Mouse (Mus musculus) midbrain, embryonic 11.5 days (tissue): Measurements from ENCODE around the gene Sytl3. TPM values are rescaled to one million over a fixed set of nuclear protein-coding genes. Genes with fewer than 3 reads are reported as not detected.
"Not testable (repeated sequence)": the region's sequence is repeated elsewhere in the genome, so short reads cannot be mapped to it uniquely, and the experiment has no call there.

ENCODE experiments used
- ATAC-seq: fragments of 200-750 bp; cut with Nextera tagmentation; 2 replicates; pipeline ENCODE4 v1.8.0; 2017; ENCODE audit warnings: moderate TSS enrichment, moderate library complexity; ENCODE audit not compliant: low FRiP score
- DNase-seq: peaks from one replicate; pipeline ENCODE4 v3.0.0; 2015; ENCODE audit warnings: low spot score; ENCODE audit errors: missing footprints
- H3K27ac ChIP-seq: fragments of 300-500 bp; sonication (generic); 2 replicates; pipeline ENCODE4 v1.5.1; 2014; ENCODE audit warnings: low read depth, low read length
- H3K27me3 ChIP-seq: fragments of 300-500 bp; sonication (generic); 2 replicates; pipeline ENCODE4 v1.6.1; 2014; ENCODE audit warnings: mild to moderate bottlenecking, low read length, moderate library complexity, mixed read lengths; ENCODE audit not compliant: control insufficient read depth, insufficient read depth
- H3K36me3 ChIP-seq: fragments of 300-500 bp; sonication (generic); 2 replicates; pipeline ENCODE4 v1.6.1; 2014; ENCODE audit warnings: mild to moderate bottlenecking, low read length, moderate library complexity, mixed read lengths; ENCODE audit not compliant: control insufficient read depth, insufficient read depth
- H3K4me1 ChIP-seq: fragments of 300-500 bp; sonication (generic); 2 replicates; pipeline ENCODE4 v1.6.1; 2014; ENCODE audit warnings: low read length; ENCODE audit not compliant: control insufficient read depth, insufficient read depth
- H3K4me2 ChIP-seq: fragments of 300-500 bp; sonication (generic); 2 replicates; pipeline ENCODE4 v1.6.1; 2014; ENCODE audit warnings: mild to moderate bottlenecking, moderate library complexity
- H3K4me3 ChIP-seq: fragments of 300-500 bp; sonication (generic); 2 replicates; pipeline ENCODE4 v1.5.1; 2014; ENCODE audit warnings: low read depth, low read length
- H3K9ac ChIP-seq: fragments of 300-500 bp; sonication (generic); 2 replicates; pipeline ENCODE4 v1.6.1; 2014; ENCODE audit warnings: low read length
- H3K9me3 ChIP-seq: fragments of 300-500 bp; sonication (generic); 2 replicates; pipeline ENCODE4 v1.6.1; 2016; ENCODE audit warnings: low read length; ENCODE audit not compliant: control insufficient read depth
- WGBS: fragments of 180-500 bp; shearing (Covaris S2); extraction: QIAGEN DNeasy Blood & Tissue Kit; methylation state at CpG from one replicate; pipeline ENCODE4 v1.1.7; 2014; 5-methylcytosine and 5-hydroxymethylcytosine counted together
- polyA plus RNA-seq: library from polyadenylated mRNA; unstranded; fragments of >200 nt; fragmentation: Nextera tagmentation; extraction: Ambion mirVana; gene quantifications from 2 replicates; pipeline ENCODE4 v1.2.1, GENCODE M21; 2014

Gene Sytl3
- polyA plus RNA-seq, 1 experiment from 2014 or later: not detected

GRCm38 (mm10) chr17:6681721-6682120 lies 22.8 kb downstream of the Sytl3 start:
- ATAC-seq, H3K4me3 ChIP-seq: not testable (repeated sequence)

GRCm38 (mm10) chr17:6683702-6684101 lies 24.8 kb downstream of the Sytl3 start:
- H3K27ac ChIP-seq, H3K9me3 ChIP-seq, H3K9ac ChIP-seq, H3K4me2 ChIP-seq, H3K36me3 ChIP-seq, H3K27me3 ChIP-seq, DNase-seq, ATAC-seq, H3K4me1 ChIP-seq, H3K4me3 ChIP-seq: not testable (repeated sequence)
- WGBS: no CpG with 5 or more reads among the region's 5 CpGs

More at GRCm38 (mm10) chr17:6681721-6682120, 22.8 kb downstream of the Sytl3 start:
- WGBS: 73% methylated on average over 4 of the region's 4 CpGs
- H3K27ac ChIP-seq, H3K36me3 ChIP-seq, H3K4me1 ChIP-seq, H3K27me3 ChIP-seq, H3K4me2 ChIP-seq, H3K9me3 ChIP-seq, H3K9ac ChIP-seq: not testable (repeated sequence)
- peak; percentile 45 for DNase-seq

GRCm38 (mm10) chr17:6684464-6685287 lies 25.8 kb downstream of the Sytl3 start:
- whole genome bisulfite sequencing: no CpG with 5 or more reads among the region's 4 CpGs

GRCm38 (mm10) chr17:6685288-6685818 lies 26.5 kb downstream of the Sytl3 start:
- H3K36me3 ChIP-seq, H3K4me2 ChIP-seq, H3K4me3 ChIP-seq, H3K9me3 ChIP-seq, H3K9ac ChIP-seq, H3K4me1 ChIP-seq, H3K27me3 ChIP-seq, H3K27ac ChIP-seq, DNase-seq: not testable (repeated sequence)
- ATAC-seq: peak; percentile 73
- WGBS: 39% methylated on average over 2 of the region's 8 CpGs

More at GRCm38 (mm10) chr17:6684464-6685287, 25.8 kb downstream of the Sytl3 start:
- peak; percentile 94 for ATAC-seq
- not testable (repeated sequence) for H3K9me3 ChIP-seq, H3K27me3 ChIP-seq, H3K9ac ChIP-seq, H3K4me3 ChIP-seq, H3K36me3 ChIP-seq, H3K4me2 ChIP-seq, H3K4me1 ChIP-seq
- peak; percentile 86 for DNase-seq
- peak overlapping the region; percentile 57; the same call in 1 of the 2 replicates for H3K27ac ChIP-seq

- not testable (repeated sequence) for H3K4me1 ChIP-seq, DNase-seq, ATAC-seq, H3K4me3 ChIP-seq, H3K9ac ChIP-seq, H3K36me3 ChIP-seq, H3K27me3 ChIP-seq, H3K9me3 ChIP-seq, H3K27ac ChIP-seq, H3K4me2 ChIP-seq
- 94% methylated on average over 2 of the region's 4 CpGs for WGBS
These were observed 27.5 kb downstream of the Sytl3 start for GRCm38 (mm10) chr17:6686299-6686971.

GRCm38 (mm10) chr17:6689344-6689743 lies 30.5 kb downstream of the Sytl3 start:
- WGBS: 88% methylated on average over 2 of the region's 4 CpGs
- DNase-seq: not testable (repeated sequence)

GRCm38 (mm10) chr17:6691596-6691995 lies 32.7 kb downstream of the Sytl3 start:
- not testable (repeated sequence) for H3K27ac ChIP-seq, H3K9me3 ChIP-seq, H3K4me1 ChIP-seq, H3K36me3 ChIP-seq, H3K27me3 ChIP-seq, H3K9ac ChIP-seq, H3K4me2 ChIP-seq, H3K4me3 ChIP-seq, ATAC-seq
- WGBS: 21% methylated on average over 2 of the region's 2 CpGs
- DNase-seq: peak; percentile 91

More at GRCm38 (mm10) chr17:6689344-6689743, 30.5 kb downstream of the Sytl3 start:
- not testable (repeated sequence) for H3K27me3 ChIP-seq, H3K9me3 ChIP-seq, H3K9ac ChIP-seq, H3K27ac ChIP-seq, H3K4me2 ChIP-seq, H3K36me3 ChIP-seq, ATAC-seq, H3K4me1 ChIP-seq, H3K4me3 ChIP-seq

GRCm38 (mm10) chr17:6695712-6696111 lies 36.8 kb downstream of the Sytl3 start:
- H3K36me3 ChIP-seq, DNase-seq, H3K27ac ChIP-seq, H3K27me3 ChIP-seq, H3K4me1 ChIP-seq, H3K4me3 ChIP-seq, H3K9me3 ChIP-seq, ATAC-seq, H3K4me2 ChIP-seq, H3K9ac ChIP-seq: not testable (repeated sequence)
- 82% methylated on average over 9 of the region's 9 CpGs for WGBS

- 0 out of 2 replicates have a peak, but pooled peaks have one; percentile 10 for ATAC-seq
These were observed 37.6 kb downstream of the Sytl3 start for GRCm38 (mm10) chr17:6696521-6696920.

More at GRCm38 (mm10) chr17:6696521-6696920, 37.6 kb downstream of the Sytl3 start:
- not testable (repeated sequence) for DNase-seq, H3K9me3 ChIP-seq, H3K36me3 ChIP-seq, H3K4me1 ChIP-seq, H3K27me3 ChIP-seq, H3K9ac ChIP-seq, H3K4me2 ChIP-seq, H3K4me3 ChIP-seq, H3K27ac ChIP-seq
- WGBS: 59% methylated on average over 8 of the region's 8 CpGs
